Mouse (Mus musculus): Measurements from ENCODE around the gene Noxa1. TPM values are rescaled to one million over a fixed set of nuclear protein-coding genes. Genes with fewer than 3 reads are reported as not detected.
A peak's percentile ranks its signal among the peaks of the same experiment; 100 is the strongest.

Noxa1 gene
- polyA plus RNA-seq, 1 experiment from 2014 or later = 0.18 TPM

- no peak overlapping the region for H3K4me3 ChIP-seq
- peaks cover 54% of the 10 kb centered on the region for H3K36me3 ChIP-seq
Observed at GRCm38 (mm10) chr2:25058926-25059325, 36.0 kb downstream of the Noxa1 start.

GRCm38 (mm10) chr2:25055409-25056155, 39.4 kb downstream of the Noxa1 start:
- H3K4me2 ChIP-seq = peak overlapping the region; percentile 78

More at GRCm38 (mm10) chr2:25058926-25059325, 36.0 kb downstream of the Noxa1 start:
- ATAC-seq (ENCODE audit: insufficient number of reproducible peaks, low FRiP score, low TSS enrichment, low read depth) = no peak
- no peak overlapping the region for H3K4me2 ChIP-seq
- no peak overlapping the region for H3K27ac ChIP-seq
- H3K27me3 ChIP-seq = no peaks in the 10 kb centered on the region
- WGBS = 89% methylated on average over 7 of the region's 7 CpGs
- H3K4me1 ChIP-seq = peaks cover 12% of the 10 kb centered on the region
- H3K9ac ChIP-seq = no peak overlapping the region
- no peaks in the 10 kb centered on the region for H3K9me3 ChIP-seq

GRCm38 (mm10) chr2:25055068-25055405, 39.9 kb downstream of the Noxa1 start:
- peak overlapping the region; percentile 80 for H3K4me3 ChIP-seq
- peaks cover 12% of the 10 kb centered on the region for H3K4me1 ChIP-seq
- 62% methylated on average over 2 of the region's 2 CpGs for WGBS
- H3K4me2 ChIP-seq = peak overlapping the region; percentile 78
- ATAC-seq (ENCODE audit: insufficient number of reproducible peaks, low FRiP score, low TSS enrichment, low read depth) = no peak
- H3K36me3 ChIP-seq = peaks cover 36% of the 10 kb centered on the region
- H3K27ac ChIP-seq = no peak overlapping the region
- peak overlapping the region; percentile 69 for H3K9ac ChIP-seq
- no peaks in the 10 kb centered on the region for H3K27me3 ChIP-seq
- no peaks in the 10 kb centered on the region for H3K9me3 ChIP-seq

More at GRCm38 (mm10) chr2:25055409-25056155, 39.4 kb downstream of the Noxa1 start:
- 91% methylated on average over 21 of the region's 21 CpGs for WGBS
- no peaks in the 10 kb centered on the region for H3K9me3 ChIP-seq
- H3K27me3 ChIP-seq = no peaks in the 10 kb centered on the region
- H3K4me3 ChIP-seq = peak overlapping the region; percentile 80
- no peak overlapping the region for H3K9ac ChIP-seq
- peaks cover 12% of the 10 kb centered on the region for H3K4me1 ChIP-seq
- H3K27ac ChIP-seq = no peak overlapping the region
- H3K36me3 ChIP-seq = peaks cover 41% of the 10 kb centered on the region
- no peak for ATAC-seq (ENCODE audit: insufficient number of reproducible peaks, low FRiP score, low TSS enrichment, low read depth)

GRCm38 (mm10) chr2:25054221-25055067, 40.5 kb downstream of the Noxa1 start, which contains the start of gene Nsmf:
Gene Nsmf, plus strand, starts transcription at chr2:25054355.
- no peaks in the 10 kb centered on the region for H3K27me3 ChIP-seq
- H3K4me3 ChIP-seq = peak within 1 kb of the TSS; percentile 80
- no peak within 1 kb of the TSS for H3K27ac ChIP-seq
- H3K9ac ChIP-seq = peak within 1 kb of the TSS; percentile 69
- no peaks in the 10 kb centered on the region for H3K9me3 ChIP-seq
- H3K4me1 ChIP-seq = peaks cover 12% of the 10 kb centered on the region
- peak within 1 kb of the TSS; percentile 78 for H3K4me2 ChIP-seq
- peak; percentile 78 for ATAC-seq (ENCODE audit: insufficient number of reproducible peaks, low FRiP score, low TSS enrichment, low read depth)
- 3% methylated on average over 47 of the region's 47 CpGs for WGBS
- H3K36me3 ChIP-seq = peaks cover 30% of the 10 kb centered on the region

- no peak for ATAC-seq (ENCODE audit: insufficient number of reproducible peaks, low FRiP score, low TSS enrichment, low read depth)
- peaks cover 21% of the 10 kb centered on the region for H3K36me3 ChIP-seq
- H3K4me3 ChIP-seq = no peak overlapping the region
- H3K4me1 ChIP-seq = peaks cover 12% of the 10 kb centered on the region
- H3K27ac ChIP-seq = no peak overlapping the region
- no peak overlapping the region for H3K9ac ChIP-seq
- 92% methylated on average over 6 of the region's 6 CpGs for WGBS
- no peak overlapping the region for H3K4me2 ChIP-seq
- H3K27me3 ChIP-seq = no peaks in the 10 kb centered on the region
- H3K9me3 ChIP-seq = no peaks in the 10 kb centered on the region
Observed at GRCm38 (mm10) chr2:25053101-25053500, 41.8 kb downstream of the Noxa1 start.

GRCm38 (mm10) chr2:25051450-25051849, 43.5 kb downstream of the Noxa1 start:
- Histone ChIP-seq H3K9me3 (no peaks in the 10 kb centered on the region), H3K4me3 (no peak overlapping the region), H3K36me3 (peaks cover 7% of the 10 kb centered on the region; the same call in 1 of the 2 replicates), H3K4me2 (no peak overlapping the region), H3K4me1 (peaks cover 12% of the 10 kb centered on the region), H3K9ac (no peak overlapping the region), H3K27me3 (no peaks in the 10 kb centered on the region), H3K27ac (no peak overlapping the region)
- 85% methylated on average over 8 of the region's 8 CpGs for WGBS
- ATAC-seq (ENCODE audit: insufficient number of reproducible peaks, low FRiP score, low TSS enrichment, low read depth) = no peak

GRCm38 (mm10) chr2:25050921-25051320, 44.0 kb downstream of the Noxa1 start:
- no peak overlapping the region for H3K4me3 ChIP-seq
- peaks cover 12% of the 10 kb centered on the region for H3K4me1 ChIP-seq
- H3K36me3 ChIP-seq = 0 out of 2 replicates have a peak, but pooled peaks cover 3% of the 10 kb centered on the region
- no peak overlapping the region for H3K9ac ChIP-seq
- H3K4me2 ChIP-seq = no peak overlapping the region
- WGBS = 90% methylated on average over 7 of the region's 7 CpGs
- H3K27ac ChIP-seq = no peak overlapping the region
- no peak for ATAC-seq (ENCODE audit: insufficient number of reproducible peaks, low FRiP score, low TSS enrichment, low read depth)
- no peaks in the 10 kb centered on the region for H3K27me3 ChIP-seq
- no peaks in the 10 kb centered on the region for H3K9me3 ChIP-seq

- ATAC-seq (ENCODE audit: insufficient number of reproducible peaks, low FRiP score, low TSS enrichment, low read depth) = no peak
Observed at GRCm38 (mm10) chr2:25040089-25040488, 54.9 kb downstream of the Noxa1 start.

More at GRCm38 (mm10) chr2:25040089-25040488, 54.9 kb downstream of the Noxa1 start:
- 77% methylated on average over 5 of the region's 5 CpGs for WGBS
- Histone ChIP-seq H3K4me2 (no peak overlapping the region), H3K4me1 (no peaks in the 10 kb centered on the region), H3K4me3 (no peak overlapping the region), H3K9me3 (no peaks in the 10 kb centered on the region), H3K27ac (no peak overlapping the region), H3K27me3 (no peaks in the 10 kb centered on the region), H3K9ac (no peak overlapping the region), H3K36me3 (no peaks in the 10 kb centered on the region; the same call in 1 of the 2 replicates)

Small RNA genes lying within 50 kb of the gene (microRNA-seq; reads per million reads assigned to microRNA genes)
- not detected for gene Gm24328
- gene Mir7664 = not detected

Other genes with a start within 250 kb of the Noxa1 start
- gene Ehmt1, start 175.5 kb downstream of the Noxa1 start, polyA plus RNA-seq (2015; fragmentation: Nextera tagmentation; extraction: Ambion mirVana) = 79.5 and 85.1 TPM in 2 replicates
- 44.1 and 49.0 TPM in 2 replicates for gene Arrdc1, start 159.9 kb downstream of the Noxa1 start, polyA plus RNA-seq (2015; fragmentation: Nextera tagmentation; extraction: Ambion mirVana)
- 10.4 and 18.2 TPM in 2 replicates for gene Zmynd19, start 145.4 kb downstream of the Noxa1 start, polyA plus RNA-seq (2015; fragmentation: Nextera tagmentation; extraction: Ambion mirVana)
- 28.4 and 30.2 TPM in 2 replicates for gene Dph7, start 132.7 kb downstream of the Noxa1 start, polyA plus RNA-seq (2015; fragmentation: Nextera tagmentation; extraction: Ambion mirVana)
- 117 TPM in 2 replicates for gene Mrpl41, start 120.1 kb downstream of the Noxa1 start, polyA plus RNA-seq (2015; fragmentation: Nextera tagmentation; extraction: Ambion mirVana)
- gene Pnpla7, start 119.1 kb downstream of the Noxa1 start, polyA plus RNA-seq (2015; fragmentation: Nextera tagmentation; extraction: Ambion mirVana) = 7.1 and 7.2 TPM in 2 replicates
- 67.5 and 68.3 TPM in 2 replicates for gene Nsmf, start 40.8 kb downstream of the Noxa1 start, polyA plus RNA-seq (2015; fragmentation: Nextera tagmentation; extraction: Ambion mirVana)
- not detected in 2 replicates for gene Entpd8, start 14.8 kb downstream of the Noxa1 start, polyA plus RNA-seq (2015; fragmentation: Nextera tagmentation; extraction: Ambion mirVana)
- 28.5 and 33.5 TPM in 2 replicates for gene Nrarp, start 85.6 kb upstream of the Noxa1 start, polyA plus RNA-seq (2015; fragmentation: Nextera tagmentation; extraction: Ambion mirVana)
- 8.9 and 10.0 TPM in 2 replicates for gene Tor4a, start 101.7 kb upstream of the Noxa1 start, polyA plus RNA-seq (2015; fragmentation: Nextera tagmentation; extraction: Ambion mirVana)
- gene Nelfb, start 116.3 kb upstream of the Noxa1 start, polyA plus RNA-seq (2015; fragmentation: Nextera tagmentation; extraction: Ambion mirVana) = 114 and 117 TPM in 2 replicates
- not detected in 2 replicates for gene Stpg3, start 119.5 kb upstream of the Noxa1 start, polyA plus RNA-seq (2015; fragmentation: Nextera tagmentation; extraction: Ambion mirVana)
- gene Fam166a, start 123.6 kb upstream of the Noxa1 start, polyA plus RNA-seq (2015; fragmentation: Nextera tagmentation; extraction: Ambion mirVana) = 0.81 TPM in 1 of 2 replicates, not detected in the other
- 554 and 617 TPM in 2 replicates for gene Tubb4b, start 129.6 kb upstream of the Noxa1 start, polyA plus RNA-seq (2015; fragmentation: Nextera tagmentation; extraction: Ambion mirVana)
- gene Slc34a3, start 139.2 kb upstream of the Noxa1 start, polyA plus RNA-seq (2015; fragmentation: Nextera tagmentation; extraction: Ambion mirVana) = not detected in 2 replicates
- 0.57 and 0.58 TPM in 2 replicates for gene Rnf224, start 141.6 kb upstream of the Noxa1 start, polyA plus RNA-seq (2015; fragmentation: Nextera tagmentation; extraction: Ambion mirVana)
- 16.9 and 17.5 TPM in 2 replicates for gene Rnf208, start 147.1 kb upstream of the Noxa1 start, polyA plus RNA-seq (2015; fragmentation: Nextera tagmentation; extraction: Ambion mirVana)
- gene Cysrt1, start 147.3 kb upstream of the Noxa1 start, polyA plus RNA-seq (2015; fragmentation: Nextera tagmentation; extraction: Ambion mirVana) = 83.9 and 100 TPM in 2 replicates
- 10.2 and 10.4 TPM in 2 replicates for gene AL732309.1, start 151.7 kb upstream of the Noxa1 start, polyA plus RNA-seq (2015; fragmentation: Nextera tagmentation; extraction: Ambion mirVana)
- 21.4 and 24.2 TPM in 2 replicates for gene Tmem203, start 160.3 kb upstream of the Noxa1 start, polyA plus RNA-seq (2015; fragmentation: Nextera tagmentation; extraction: Ambion mirVana)
- gene Tprn, start 167.5 kb upstream of the Noxa1 start, polyA plus RNA-seq (2015; fragmentation: Nextera tagmentation; extraction: Ambion mirVana) = 8.5 and 8.6 TPM in 2 replicates
- 241 and 244 TPM in 2 replicates for gene Ssna1, start 177.3 kb upstream of the Noxa1 start, polyA plus RNA-seq (2015; fragmentation: Nextera tagmentation; extraction: Ambion mirVana)
- 136 and 140 TPM in 2 replicates for gene Anapc2, start 177.3 kb upstream of the Noxa1 start, polyA plus RNA-seq (2015; fragmentation: Nextera tagmentation; extraction: Ambion mirVana)
- gene Tmem210, start 193.0 kb upstream of the Noxa1 start, polyA plus RNA-seq (2015; fragmentation: Nextera tagmentation; extraction: Ambion mirVana) = not detected in 2 replicates
- gene Lrrc26, start 194.8 kb upstream of the Noxa1 start, polyA plus RNA-seq (2015; fragmentation: Nextera tagmentation; extraction: Ambion mirVana) = 0.61 and 0.92 TPM in 2 replicates
- gene Grin1, start 224.0 kb upstream of the Noxa1 start, polyA plus RNA-seq (2015; fragmentation: Nextera tagmentation; extraction: Ambion mirVana) = 0.71 and 0.87 TPM in 2 replicates
- gene Man1b1, start 237.2 kb upstream of the Noxa1 start, polyA plus RNA-seq (2015; fragmentation: Nextera tagmentation; extraction: Ambion mirVana) = 47.0 and 55.8 TPM in 2 replicates

All from limb, embryonic 15.5 days (tissue).